In the genomic region with DNA sequence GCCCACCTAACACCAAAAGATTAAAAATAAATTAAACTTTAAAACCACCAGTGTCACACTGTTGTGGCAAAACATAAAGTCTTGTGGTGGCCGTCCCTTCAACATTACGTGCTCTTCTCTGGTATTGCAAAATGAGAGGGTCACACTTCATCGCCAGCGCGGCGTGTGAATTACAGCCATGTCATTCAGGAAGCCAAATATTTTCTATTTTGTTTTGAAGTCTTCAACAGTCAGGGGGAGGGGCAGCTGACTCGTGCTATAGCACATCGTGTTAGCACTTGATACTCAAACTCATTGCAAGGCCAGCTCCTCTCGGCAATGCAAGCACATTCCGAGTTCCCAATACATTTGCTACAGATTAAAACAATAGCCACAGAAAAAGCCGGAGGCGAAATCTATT, we compare ENCODE assay signal across 13 mouse cellular contexts. TPM values are rescaled to one million over a fixed set of nuclear protein-coding genes. Genes with fewer than 3 reads are reported as not detected.
DNase-seq lines count a peak whose midpoint lies in the region; ATAC-seq and TF ChIP-seq lines count a peak whose summit lies in the region.
"Had no signal": no experiment of that assay in that cellular context is flagged by ENCODE, and none has a peak within 500 bp of the region (broad histone marks: within the 10 kb centered on the region; RNA-seq: fewer than 3 reads in every experiment).

No protein-coding gene starts in this region.

- H3K36me3 ChIP-seq in liver, embryonic 11.5 days (ENCODE audit: control insufficient read depth, insufficient read depth, low read length): peaks cover 6% of the 10 kb centered on the region; the same call in 1 of the 2 replicates
- no peaks in the 10 kb centered on the region for H3K36me3 ChIP-seq in lung, embryonic 14.5 days (ENCODE audit: insufficient read depth)
- H3K36me3 ChIP-seq: embryonic facial prominence, embryonic 12.5 days; hindbrain, embryonic 10.5 days had no signal

- no peak overlapping the region for H3K27ac ChIP-seq in liver, embryonic 11.5 days (ENCODE audit: low read depth, low read length)
- peak overlapping the region; percentile 12; the same call in 1 of the 2 replicates for H3K27ac ChIP-seq in lung, embryonic 14.5 days (ENCODE audit: low read depth)
- H3K27ac ChIP-seq: embryonic facial prominence, embryonic 12.5 days; hindbrain, embryonic 10.5 days; macrophage had no signal

- DNase-seq in liver: peak; percentile 34
- DNase-seq in liver, embryonic 11.5 days (ENCODE audit: low spot score): no peak
- peak; percentile 51 for DNase-seq in lung, embryonic 14.5 days
- no peak for DNase-seq in right cerebral cortex, postnatal 25 days
- no peak for DNase-seq in urinary bladder, postnatal 25 days (ENCODE audit: low spot score)
- DNase-seq: kidney, postnatal 14 days; right cerebral cortex, postnatal 4 days had no signal

- H3K4me2 ChIP-seq in liver, embryonic 11.5 days: no peak overlapping the region
- no peak overlapping the region for H3K4me2 ChIP-seq in lung, embryonic 14.5 days
- H3K4me2 ChIP-seq: embryonic facial prominence, embryonic 12.5 days had no signal

- TF ChIP-seq CTCF in lung, embryonic 14.5 days (IDR thresholded peaks at IDR 0.05; ENCODE audit: low read depth): no peak

- H3K27me3 ChIP-seq in liver, embryonic 11.5 days (replicated peaks; ENCODE audit: control insufficient read depth, insufficient read depth, low read length): no peaks in the 10 kb centered on the region
- H3K27me3 ChIP-seq in lung, embryonic 14.5 days (ENCODE audit: insufficient read depth, low read length): no peaks in the 10 kb centered on the region
- H3K27me3 ChIP-seq: embryonic facial prominence, embryonic 12.5 days had no signal

- H3K4me3 ChIP-seq in liver, embryonic 11.5 days (ENCODE audit: low read depth, low read length): no peak overlapping the region
- no peak overlapping the region for H3K4me3 ChIP-seq in lung, embryonic 14.5 days (ENCODE audit: low read depth, low read length)
- H3K4me3 ChIP-seq: embryonic facial prominence, embryonic 12.5 days; hindbrain, embryonic 10.5 days had no signal

- no peak for ATAC-seq in liver, embryonic 11.5 days (replicated peaks; ENCODE audit: low FRiP score)
- peak; percentile 92 for ATAC-seq in common myeloid progenitor, adult 5-6 weeks (replicated peaks; ENCODE audit: low read depth, poor library complexity, severe bottlenecking)
- no peak for ATAC-seq in lung, embryonic 14.5 days (ENCODE audit: insufficient read depth)
- ATAC-seq in monocyte, adult 5-6 weeks (replicated peaks; ENCODE audit: insufficient number of reproducible peaks, low FRiP score, low TSS enrichment, poor library complexity, severe bottlenecking): peak; percentile 87
- ATAC-seq in frontal cortex, adult (ENCODE audit: low TSS enrichment): no peak

- no peak overlapping the region for H3K9ac ChIP-seq in liver, embryonic 11.5 days (ENCODE audit: low read depth, low read length)
- H3K9ac ChIP-seq in lung, embryonic 14.5 days: no peak overlapping the region
- H3K9ac ChIP-seq: embryonic facial prominence, embryonic 12.5 days had no signal

- peaks cover 2% of the 10 kb centered on the region; the same call in 1 of the 2 replicates for H3K9me3 ChIP-seq in liver, embryonic 11.5 days (ENCODE audit: control insufficient read depth, low read length)
- H3K9me3 ChIP-seq in lung, embryonic 14.5 days (ENCODE audit: low read depth, low read length): peaks cover 4% of the 10 kb centered on the region; the same call in 1 of the 2 replicates
- H3K9me3 ChIP-seq: embryonic facial prominence, embryonic 12.5 days had no signal

- whole genome bisulfite sequencing in liver, embryonic 11.5 days: 66% methylated on average over 12 of the region's 12 CpGs
- 61% methylated on average over 12 of the region's 12 CpGs for WGBS in lung, embryonic 14.5 days

- peaks cover 17% of the 10 kb centered on the region for H3K4me1 ChIP-seq in liver, embryonic 11.5 days (replicated peaks; ENCODE audit: control insufficient read depth, insufficient read depth, low read length)
- H3K4me1 ChIP-seq in lung, embryonic 14.5 days (ENCODE audit: insufficient read depth): no peaks in the 10 kb centered on the region
- H3K4me1 ChIP-seq: hindbrain, embryonic 10.5 days had no signal

RNA-seq across cellular contexts. Expression of a gene that starts 9.7 kb away (rescaled TPM):
- polyA plus RNA-seq in liver, embryonic 11.5 days (2014; fragmentation: Nextera tagmentation; extraction: Ambion mirVana): 46.0 and 50.1 TPM in 2 replicates
- total RNA-seq in common myeloid progenitor, adult 5-6 weeks (2017): 49.4 and 64.4 TPM in 2 replicates
- polyA plus RNA-seq in lung, embryonic 14.5 days (2014; fragmentation: Nextera tagmentation; extraction: Ambion mirVana): 26.6 and 27.9 TPM in 2 replicates
- total RNA-seq in monocyte, adult 5-6 weeks (2017): 71.6 to 86.1 TPM (median 75.5 TPM) in 3 replicates

RNA-seq across cellular contexts. Expression of a gene that starts 18.3 kb away (rescaled TPM):
- 26.3 and 27.8 TPM in 2 replicates for polyA plus RNA-seq in liver, embryonic 11.5 days (2014; fragmentation: Nextera tagmentation; extraction: Ambion mirVana)
- total RNA-seq in common myeloid progenitor, adult 5-6 weeks (2017): 44.4 and 52.7 TPM in 2 replicates
- 5.4 and 5.8 TPM in 2 replicates for polyA plus RNA-seq in lung, embryonic 14.5 days (2014; fragmentation: Nextera tagmentation; extraction: Ambion mirVana)
- total RNA-seq in monocyte, adult 5-6 weeks (2017): 20.0 to 28.0 TPM (median 25.1 TPM) in 3 replicates

Comparison
In these comparisons a context has a peak if more than half of its experiments do, and no peak if none do; other contexts are left out.
1. DNase-seq: peak in liver (single experiment) and lung, embryonic 14.5 days (single experiment); none in liver, embryonic 11.5 days (single experiment), right cerebral cortex, postnatal 25 days (single experiment) and urinary bladder, postnatal 25 days (single experiment).
2. ATAC-seq: peak in common myeloid progenitor, adult 5-6 weeks (single experiment) and monocyte, adult 5-6 weeks (single experiment); none in liver, embryonic 11.5 days (single experiment), lung, embryonic 14.5 days (single experiment) and frontal cortex, adult (single experiment).